Mouse (Mus musculus) G1E (cell line): ENCODE measurements around the gene Bst2.

ENCODE experiments used
- CTCF ChIP-seq: IDR thresholded peaks from 2 replicates; pipeline ENCODE4 v1.5.1; 2012; ENCODE audit warnings: low read depth, low read length, inconsistent platforms, mixed read lengths
- GATA1 ChIP-seq: IDR thresholded peaks from 2 replicates; pipeline ENCODE4 v1.6.1; 2012; ENCODE audit warnings: borderline replicate concordance, low read length, inconsistent platforms, mixed read lengths

- TF ChIP-seq GATA1 = no peak
- TF ChIP-seq CTCF = no peak
These were observed 8.7 kb downstream of the Bst2 start for GRCm38 (mm10) chr8:71528362-71529073.
